Mouse (Mus musculus): ENCODE data around the gene Hes5. TPM values are rescaled to one million over a fixed set of nuclear protein-coding genes. Genes with fewer than 3 reads are reported as not detected.

Gene Hes5
- not detected for polyA plus RNA-seq (2014; fragmentation: Illumina TruSeq; extraction: RNeasy Lipid Tissue Mini Kit (QIAGEN cat#74804); ENCODE audit: low read depth, low replicate concordance)

DNA sequence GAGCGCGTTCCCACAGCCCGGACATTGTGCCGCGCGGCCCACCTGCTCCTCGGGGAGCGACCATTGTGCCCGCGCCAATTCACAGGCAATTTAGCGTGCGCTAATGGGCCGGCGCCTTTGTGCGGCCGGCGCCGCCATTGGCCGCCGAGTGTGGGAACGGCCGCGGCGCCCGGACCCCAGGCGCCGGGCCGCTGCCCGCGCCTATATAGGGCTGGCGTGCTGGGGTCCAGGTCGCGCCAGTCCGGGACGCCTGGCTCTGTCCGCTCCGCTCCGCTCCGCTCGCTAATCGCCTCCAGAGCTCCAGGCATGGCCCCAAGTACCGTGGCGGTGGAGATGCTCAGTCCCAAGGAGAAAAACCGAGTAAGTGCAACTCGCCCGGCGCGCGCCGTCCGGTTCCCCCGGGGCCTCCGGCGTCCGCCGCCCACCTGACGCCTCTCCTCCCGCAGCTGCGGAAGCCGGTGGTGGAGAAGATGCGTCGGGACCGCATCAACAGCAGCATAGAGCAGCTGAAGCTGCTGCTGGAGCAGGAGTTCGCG is at the start of gene Hes5:
Gene Hes5 (plus strand): TSS at position 234 of the 536 bp plus-strand sequence.

DNA sequence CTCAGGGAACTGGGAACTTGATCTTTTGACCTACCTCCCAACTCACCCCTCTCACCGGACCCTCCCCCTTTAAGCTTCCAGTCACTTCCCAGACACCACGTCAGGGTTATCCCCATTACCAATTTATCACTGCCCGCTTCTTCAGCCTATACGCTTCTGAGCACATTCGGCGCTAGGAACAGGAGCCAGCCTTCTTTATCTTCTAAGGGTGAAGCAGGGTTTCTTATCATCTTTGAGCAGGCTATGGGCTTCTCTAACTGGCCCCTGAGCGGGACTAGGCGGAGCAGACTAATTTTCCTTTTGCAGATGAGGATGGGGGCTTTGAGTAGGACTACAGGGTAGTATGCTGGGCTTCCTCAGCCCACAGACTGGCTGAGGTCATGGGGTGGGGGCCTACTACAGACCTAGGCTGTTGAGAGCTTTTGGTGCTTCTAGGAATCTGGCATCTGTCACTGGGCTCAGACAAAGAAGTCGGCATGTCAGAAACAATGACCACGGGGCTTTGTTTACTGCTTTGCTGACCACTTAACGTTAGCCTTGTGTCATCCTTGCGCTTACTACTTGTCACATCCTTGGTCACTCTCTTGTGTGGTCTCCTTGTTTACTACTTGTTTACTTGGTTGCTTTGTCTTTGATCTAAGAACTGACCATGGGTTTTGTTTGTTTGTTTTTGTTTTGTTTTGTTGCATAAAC is 32.2 kb upstream of the Hes5 start, which contains the start of gene Tnfrsf14:
Gene Tnfrsf14 (minus strand): TSS at position 169 of the 693 bp plus-strand sequence.

GRCm38 (mm10) chr4:154963901-154964580 is 3.3 kb downstream of the Hes5 start, which contains the start of gene Pank4:
Gene Pank4 (plus strand): TSS chr4:154964123.

Other genes with a start within 250 kb of the Hes5 start
- 0.49 TPM for gene Ttc34, start 123.5 kb upstream of the Hes5 start, polyA plus RNA-seq (2014; fragmentation: Illumina TruSeq; extraction: RNeasy Lipid Tissue Mini Kit (QIAGEN cat#74804); ENCODE audit: low read depth, low replicate concordance)
- 35.2 TPM for gene Mmel1, start 91.3 kb upstream of the Hes5 start, polyA plus RNA-seq (2014; fragmentation: Illumina TruSeq; extraction: RNeasy Lipid Tissue Mini Kit (QIAGEN cat#74804); ENCODE audit: low read depth, low replicate concordance)
- gene Fam213b, start 61.8 kb upstream of the Hes5 start, polyA plus RNA-seq (2014; fragmentation: Illumina TruSeq; extraction: RNeasy Lipid Tissue Mini Kit (QIAGEN cat#74804); ENCODE audit: low read depth, low replicate concordance) = not detected
- not detected for gene Tnfrsf14, start 32.4 kb upstream of the Hes5 start, polyA plus RNA-seq (2014; fragmentation: Illumina TruSeq; extraction: RNeasy Lipid Tissue Mini Kit (QIAGEN cat#74804); ENCODE audit: low read depth, low replicate concordance)
- gene Pank4, start 3.2 kb downstream of the Hes5 start, polyA plus RNA-seq (2014; fragmentation: Illumina TruSeq; extraction: RNeasy Lipid Tissue Mini Kit (QIAGEN cat#74804); ENCODE audit: low read depth, low replicate concordance) = 3.0 TPM
- gene Plch2, start 95.9 kb downstream of the Hes5 start, polyA plus RNA-seq (2014; fragmentation: Illumina TruSeq; extraction: RNeasy Lipid Tissue Mini Kit (QIAGEN cat#74804); ENCODE audit: low read depth, low replicate concordance) = 0.10 TPM
- 0.70 TPM for gene Pex10, start 106.1 kb downstream of the Hes5 start, polyA plus RNA-seq (2014; fragmentation: Illumina TruSeq; extraction: RNeasy Lipid Tissue Mini Kit (QIAGEN cat#74804); ENCODE audit: low read depth, low replicate concordance)
- 95.1 TPM for gene Rer1, start 125.5 kb downstream of the Hes5 start, polyA plus RNA-seq (2014; fragmentation: Illumina TruSeq; extraction: RNeasy Lipid Tissue Mini Kit (QIAGEN cat#74804); ENCODE audit: low read depth, low replicate concordance)
- 12.2 TPM for gene Morn1, start 125.7 kb downstream of the Hes5 start, polyA plus RNA-seq (2014; fragmentation: Illumina TruSeq; extraction: RNeasy Lipid Tissue Mini Kit (QIAGEN cat#74804); ENCODE audit: low read depth, low replicate concordance)

Measured in testis, adult 10 weeks (tissue).